Mouse (Mus musculus) midbrain, embryonic 13.5 days (tissue): ENCODE measurements at regions not wholly inside any gene's neighbourhood (a gene's known extent, or its start where the extent isn't known, plus 50 kb on each side); places are given as distances from the start of the nearest gene placed in this dataset.

Experiments used
- ATAC-seq: fragments of 200-750 bp; cut with Nextera tagmentation; 2 replicates; pipeline ENCODE4 v1.8.0; 2017; ENCODE audit warnings: mild to moderate bottlenecking, moderate TSS enrichment, moderate library complexity
- H3K27ac ChIP-seq: fragments of 300-500 bp; sonication (generic); 2 replicates; pipeline ENCODE4 v1.5.1; 2015; ENCODE audit warnings: inconsistent platforms, mild to moderate bottlenecking, moderate library complexity
- H3K27me3 ChIP-seq: fragments of 300-500 bp; sonication (generic); 2 replicates; pipeline ENCODE4 v1.6.1; 2015; ENCODE audit warnings: mild to moderate bottlenecking, inconsistent platforms
- H3K36me3 ChIP-seq: fragments of 300-500 bp; sonication (generic); 2 replicates; pipeline ENCODE4 v1.6.1; 2015; ENCODE audit warnings: mild to moderate bottlenecking, inconsistent platforms
- H3K4me1 ChIP-seq: fragments of 300-500 bp; sonication (generic); replicated peaks from 2 replicates; pipeline ENCODE4 v1.6.1; 2015; ENCODE audit warnings: inconsistent platforms
- H3K4me2 ChIP-seq: fragments of 300-500 bp; sonication (generic); replicated peaks from 2 replicates; pipeline ENCODE4 v1.6.1; 2015; ENCODE audit warnings: moderate library complexity, mild to moderate bottlenecking, inconsistent platforms
- H3K4me3 ChIP-seq: fragments of 300-500 bp; sonication (generic); replicated peaks from 2 replicates; pipeline ENCODE4 v1.5.1; 2015; ENCODE audit warnings: mild to moderate bottlenecking, inconsistent platforms
- H3K9ac ChIP-seq: fragments of 300-500 bp; sonication (generic); replicated peaks from 2 replicates; pipeline ENCODE4 v1.6.1; 2015; ENCODE audit warnings: mild to moderate bottlenecking, inconsistent platforms
- H3K9me3 ChIP-seq: fragments of 300-500 bp; sonication (generic); 2 replicates; pipeline ENCODE4 v1.6.1; 2016; ENCODE audit warnings: mild to moderate bottlenecking, inconsistent platforms
- WGBS: fragments of 180-500 bp; shearing (Covaris S2); methylation state at CpG from one replicate; pipeline ENCODE4 v1.1.7; 2015; 5-methylcytosine and 5-hydroxymethylcytosine counted together

GRCm38 (mm10) chr13:34460969-34461368, 116.0 kb upstream of the Slc22a23 start:
- Histone ChIP-seq H3K9ac (no peak overlapping the region), H3K27ac (no peak overlapping the region), H3K27me3 (no peaks in the 10 kb centered on the region), H3K36me3 (no peaks in the 10 kb centered on the region), H3K9me3 (no peaks in the 10 kb centered on the region), H3K4me3 (no peak overlapping the region), H3K4me2 (no peak overlapping the region), H3K4me1 (peaks cover 11% of the 10 kb centered on the region)
- no peak for ATAC-seq
- WGBS, result 63% methylated on average over 4 of the region's 4 CpGs

- no peak overlapping the region for H3K4me2 ChIP-seq
- no peaks in the 10 kb centered on the region for H3K36me3 ChIP-seq
- no peaks in the 10 kb centered on the region for H3K4me1 ChIP-seq
- H3K27ac ChIP-seq, result no peak overlapping the region
- H3K27me3 ChIP-seq, result no peaks in the 10 kb centered on the region
- H3K9ac ChIP-seq, result no peak overlapping the region
- WGBS, result 82% methylated on average over 3 of the region's 3 CpGs
- no peaks in the 10 kb centered on the region for H3K9me3 ChIP-seq
- no peak for ATAC-seq
- H3K4me3 ChIP-seq, result no peak overlapping the region
Measured at GRCm38 (mm10) chr13:34456051-34456450, 111.1 kb upstream of the Slc22a23 start.

DNA sequence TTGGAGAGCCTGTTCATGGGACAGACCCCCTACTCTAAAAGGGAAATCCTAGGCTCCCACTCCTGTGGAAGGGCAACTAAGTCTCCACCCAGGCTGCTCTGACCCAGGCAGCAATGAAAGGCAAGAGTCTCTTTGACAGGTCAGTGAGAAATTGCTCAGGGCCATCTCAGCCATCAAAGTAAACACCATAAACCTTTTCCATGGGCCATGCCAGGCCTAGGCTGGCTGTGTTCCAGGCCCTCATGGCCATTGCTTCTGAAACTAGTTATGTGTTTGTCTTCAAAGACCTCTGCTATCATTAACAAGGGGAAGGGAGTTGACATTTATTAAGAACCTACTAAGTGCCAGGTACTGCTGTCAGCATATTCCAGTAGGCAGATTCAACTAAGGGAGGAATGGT, 101.8 kb upstream of the Slc22a23 start:
- no peak overlapping the region for H3K4me2 ChIP-seq
- no peak for ATAC-seq
- H3K27me3 ChIP-seq, result no peaks in the 10 kb centered on the region
- H3K4me3 ChIP-seq, result no peak overlapping the region
- H3K9ac ChIP-seq, result no peak overlapping the region
- H3K9me3 ChIP-seq, result no peaks in the 10 kb centered on the region
- no peaks in the 10 kb centered on the region for H3K36me3 ChIP-seq
- H3K4me1 ChIP-seq, result no peaks in the 10 kb centered on the region; the same call in 1 of the 2 replicates
- no peak overlapping the region for H3K27ac ChIP-seq

GRCm38 (mm10) chr13:34446327-34446726, 101.3 kb upstream of the Slc22a23 start:
- WGBS, result 79% methylated on average over 8 of the region's 8 CpGs
- Histone ChIP-seq H3K27ac (no peak overlapping the region), H3K4me1 (peaks cover under 1% of the 10 kb centered on the region; the same call in 1 of the 2 replicates), H3K4me2 (no peak overlapping the region), H3K36me3 (no peaks in the 10 kb centered on the region), H3K9ac (no peak overlapping the region), H3K9me3 (no peaks in the 10 kb centered on the region), H3K27me3 (no peaks in the 10 kb centered on the region), H3K4me3 (no peak overlapping the region)
- ATAC-seq, result no peak

DNA sequence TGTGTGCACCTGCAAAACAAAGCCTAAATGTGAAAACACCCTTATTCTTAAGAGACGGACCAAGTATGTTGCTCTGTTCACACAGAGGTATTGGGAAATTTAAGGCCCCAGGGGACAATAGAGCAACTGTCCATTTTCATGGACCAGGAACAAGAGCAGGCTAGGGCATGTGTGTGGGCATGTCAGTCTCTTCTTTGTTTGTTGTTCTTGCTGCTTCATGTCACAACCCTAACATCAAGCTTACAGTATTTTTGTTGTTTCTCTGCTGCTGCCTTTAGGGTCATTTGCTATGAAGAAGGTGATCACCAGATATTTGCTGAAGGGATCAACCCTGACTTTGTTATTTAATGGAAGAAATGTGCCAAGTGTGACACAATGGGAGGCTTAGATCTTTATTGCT, 96.4 kb upstream of the Slc22a23 start:
- ATAC-seq, result no peak
- Histone ChIP-seq H3K27ac (no peak overlapping the region), H3K9me3 (no peaks in the 10 kb centered on the region), H3K4me3 (no peak overlapping the region), H3K9ac (no peak overlapping the region), H3K36me3 (no peaks in the 10 kb centered on the region), H3K4me1 (peaks cover 11% of the 10 kb centered on the region; the same call in 1 of the 2 replicates), H3K27me3 (no peaks in the 10 kb centered on the region), H3K4me2 (no peak overlapping the region)
- 32% methylated on average over 1 of the region's 1 CpGs for WGBS

- ATAC-seq, result no peak
- no peak overlapping the region for H3K27ac ChIP-seq
- H3K4me2 ChIP-seq, result no peak overlapping the region
- H3K4me3 ChIP-seq, result no peak overlapping the region
- H3K4me1 ChIP-seq, result no peaks in the 10 kb centered on the region
- no peaks in the 10 kb centered on the region for H3K27me3 ChIP-seq
- no peaks in the 10 kb centered on the region for H3K9me3 ChIP-seq
- 95% methylated on average over 1 of the region's 1 CpGs for WGBS
- no peak overlapping the region for H3K9ac ChIP-seq
- no peaks in the 10 kb centered on the region for H3K36me3 ChIP-seq
Measured at GRCm38 (mm10) chr13:34427527-34427926, 82.5 kb upstream of the Slc22a23 start.

DNA sequence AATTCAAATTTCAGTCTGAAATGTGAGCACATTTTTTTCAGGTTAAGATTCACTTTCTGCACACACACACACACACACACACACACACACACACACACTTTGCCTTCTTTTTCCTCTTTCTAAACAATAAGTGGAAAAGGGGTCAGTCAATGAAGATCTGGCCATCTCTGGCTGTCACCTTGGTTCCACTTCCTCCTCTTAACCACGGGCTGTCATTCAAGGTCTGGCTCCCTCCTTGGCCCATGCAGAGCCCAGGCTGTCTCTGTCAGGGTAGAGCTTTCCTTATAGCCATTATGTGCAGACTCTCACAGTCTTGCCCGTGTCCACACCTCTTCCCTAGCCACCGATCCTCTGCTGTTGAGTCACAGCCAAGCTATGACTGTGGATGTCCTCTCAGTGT, 79.9 kb upstream of the Slc22a23 start:
- Histone ChIP-seq H3K4me3 (no peak overlapping the region), H3K9me3 (no peaks in the 10 kb centered on the region), H3K27me3 (no peaks in the 10 kb centered on the region), H3K4me1 (no peaks in the 10 kb centered on the region; the same call in 1 of the 2 replicates), H3K27ac (no peak overlapping the region), H3K4me2 (no peak overlapping the region), H3K36me3 (no peaks in the 10 kb centered on the region), H3K9ac (no peak overlapping the region)
- ATAC-seq, result no peak
- 87% methylated on average over 3 of the region's 3 CpGs for WGBS

- Histone ChIP-seq H3K36me3 (no peaks in the 10 kb centered on the region), H3K4me1 (no peaks in the 10 kb centered on the region; the same call in 1 of the 2 replicates), H3K27ac (no peak overlapping the region), H3K27me3 (no peaks in the 10 kb centered on the region), H3K9me3 (no peaks in the 10 kb centered on the region), H3K9ac (no peak overlapping the region), H3K4me2 (no peak overlapping the region), H3K4me3 (no peak overlapping the region)
- ATAC-seq, result no peak
- 74% methylated on average over 3 of the region's 3 CpGs for WGBS
Measured at GRCm38 (mm10) chr13:34421644-34422043, 76.7 kb upstream of the Slc22a23 start.

DNA sequence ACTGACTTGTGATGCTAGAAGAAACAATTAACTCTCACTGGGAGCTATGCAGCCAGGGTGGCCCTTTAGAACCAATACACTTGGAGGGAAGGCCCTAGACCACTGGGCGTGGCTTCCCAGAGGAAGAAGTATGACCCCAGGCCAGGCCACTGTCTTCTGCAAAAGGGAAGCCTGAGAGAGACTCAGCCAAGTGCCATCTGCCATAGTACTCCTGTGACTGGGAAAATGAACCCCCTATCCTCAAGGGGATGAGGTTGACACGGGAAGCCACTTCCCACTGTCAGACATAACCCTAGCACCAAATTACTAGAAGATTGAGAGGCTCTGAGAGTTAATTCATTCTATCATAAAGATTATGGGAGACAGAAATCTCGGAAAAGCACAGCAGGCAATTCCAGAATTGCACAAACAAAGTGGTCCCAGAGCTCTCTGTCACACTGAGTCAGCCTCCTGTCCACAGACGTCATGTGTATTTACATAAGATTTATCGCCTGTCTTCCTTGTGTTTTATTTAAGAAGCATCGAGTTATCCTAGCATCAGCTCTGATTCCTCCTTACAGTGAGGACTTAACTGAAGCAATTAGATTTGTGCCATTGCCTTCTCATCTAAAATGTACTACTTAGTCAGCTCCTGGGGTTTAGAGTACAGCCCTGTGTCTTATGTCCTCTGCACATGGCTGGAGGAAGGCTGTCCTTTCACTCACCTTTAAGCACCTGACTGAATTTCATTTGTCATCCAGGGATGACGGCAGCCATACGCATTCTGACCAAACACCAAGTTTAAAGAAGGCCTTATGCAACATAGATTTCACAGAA, 75.6 kb upstream of the Slc22a23 start:
- H3K4me1 ChIP-seq, result no peaks in the 10 kb centered on the region; the same call in 1 of the 2 replicates
- WGBS, result 70% methylated on average over 8 of the region's 8 CpGs
- H3K4me2 ChIP-seq, result no peak overlapping the region
- H3K9me3 ChIP-seq, result no peaks in the 10 kb centered on the region
- H3K9ac ChIP-seq, result no peak overlapping the region
- no peak overlapping the region for H3K4me3 ChIP-seq
- ATAC-seq, result no peak
- H3K27ac ChIP-seq, result no peak overlapping the region
- no peaks in the 10 kb centered on the region for H3K36me3 ChIP-seq
- H3K27me3 ChIP-seq, result no peaks in the 10 kb centered on the region

DNA sequence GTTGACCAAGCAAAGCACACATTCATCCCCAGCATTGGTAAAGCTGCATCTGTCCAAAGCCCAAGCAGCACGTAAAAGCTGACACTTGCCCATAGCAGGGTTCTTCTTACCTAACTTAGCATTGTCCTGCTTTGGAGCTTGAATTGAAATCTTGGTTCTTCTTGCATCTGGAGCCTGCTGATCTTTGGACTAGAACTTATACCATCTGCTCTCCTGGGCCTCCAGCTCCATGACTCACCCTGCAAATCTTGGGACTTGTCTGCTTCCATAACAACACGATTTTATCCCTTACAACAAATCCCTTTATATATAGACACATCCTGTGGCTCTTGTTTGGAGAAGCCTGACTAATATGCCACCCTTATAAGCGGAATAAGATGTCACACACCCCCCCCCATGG, 74.1 kb upstream of the Slc22a23 start:
- no peaks in the 10 kb centered on the region for H3K9me3 ChIP-seq
- ATAC-seq, result no peak

GRCm38 (mm10) chr13:34416603-34417002, 71.6 kb upstream of the Slc22a23 start:
- Histone ChIP-seq H3K9ac (no peak overlapping the region), H3K9me3 (no peaks in the 10 kb centered on the region), H3K27me3 (no peaks in the 10 kb centered on the region), H3K36me3 (no peaks in the 10 kb centered on the region), H3K4me1 (no peaks in the 10 kb centered on the region; the same call in 1 of the 2 replicates), H3K4me3 (no peak overlapping the region), H3K4me2 (no peak overlapping the region), H3K27ac (no peak overlapping the region)
- no peak for ATAC-seq
- WGBS, result 84% methylated on average over 2 of the region's 2 CpGs

More for the DNA sequence above, 74.1 kb upstream of the Slc22a23 start:
- no peak overlapping the region for H3K4me3 ChIP-seq
- H3K9ac ChIP-seq, result no peak overlapping the region
- no peak overlapping the region for H3K4me2 ChIP-seq
- no peaks in the 10 kb centered on the region for H3K36me3 ChIP-seq
- no peaks in the 10 kb centered on the region for H3K27me3 ChIP-seq
- 88% methylated on average over 3 of the region's 3 CpGs for WGBS
- H3K4me1 ChIP-seq, result no peaks in the 10 kb centered on the region; the same call in 1 of the 2 replicates
- no peak overlapping the region for H3K27ac ChIP-seq

DNA sequence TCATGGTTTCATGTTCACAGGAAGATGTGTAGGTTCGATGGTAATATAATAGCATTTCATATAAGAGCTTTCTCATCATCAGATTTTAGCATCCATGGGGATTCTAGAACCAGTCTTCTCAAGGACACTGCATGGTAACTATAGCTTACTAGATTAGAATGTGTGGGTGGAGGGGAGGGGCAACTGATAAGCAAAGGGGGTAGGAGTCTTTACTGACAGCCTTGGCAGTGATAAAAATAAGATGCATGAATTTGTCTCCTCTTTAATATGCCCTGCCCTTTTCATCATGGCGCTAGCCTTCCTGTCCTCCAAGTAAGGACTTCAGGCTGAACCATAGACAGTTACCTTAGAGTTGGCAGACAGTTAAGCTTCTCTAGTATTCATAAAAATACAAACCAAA, 69.6 kb upstream of the Slc22a23 start:
- H3K36me3 ChIP-seq, result no peaks in the 10 kb centered on the region
- H3K4me1 ChIP-seq, result no peaks in the 10 kb centered on the region
- H3K27ac ChIP-seq, result no peak overlapping the region
- WGBS, result 90% methylated on average over 2 of the region's 2 CpGs
- no peaks in the 10 kb centered on the region for H3K27me3 ChIP-seq
- no peak overlapping the region for H3K9ac ChIP-seq
- H3K4me2 ChIP-seq, result no peak overlapping the region
- H3K9me3 ChIP-seq, result no peaks in the 10 kb centered on the region
- no peak overlapping the region for H3K4me3 ChIP-seq
- no peak for ATAC-seq

DNA sequence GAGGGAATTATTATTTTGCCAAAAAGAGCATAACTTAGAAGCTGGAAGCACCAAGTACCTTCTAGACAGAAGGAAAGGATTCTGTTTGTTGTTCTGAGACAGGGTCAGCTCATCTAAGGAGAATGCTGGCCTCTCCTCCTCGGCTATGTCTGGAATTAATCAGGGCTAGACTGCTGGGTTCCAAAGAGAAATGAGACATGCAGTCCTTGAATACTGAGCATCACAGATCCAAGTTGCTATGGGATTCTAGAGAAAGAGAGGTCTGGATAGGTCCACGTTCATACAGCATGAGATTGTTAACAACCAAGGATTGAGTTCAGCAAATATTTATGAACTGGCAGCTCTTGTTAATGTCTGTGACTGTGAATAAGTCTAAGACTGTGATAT, 63.7 kb upstream of the Slc22a23 start:
- ATAC-seq, result no peak
- H3K9me3 ChIP-seq, result no peaks in the 10 kb centered on the region
- 47% methylated on average over 2 of the region's 2 CpGs for WGBS
- no peak overlapping the region for H3K27ac ChIP-seq
- no peak overlapping the region for H3K9ac ChIP-seq
- no peak overlapping the region for H3K4me3 ChIP-seq
- H3K27me3 ChIP-seq, result no peaks in the 10 kb centered on the region
- no peaks in the 10 kb centered on the region for H3K4me1 ChIP-seq
- no peaks in the 10 kb centered on the region for H3K36me3 ChIP-seq
- H3K4me2 ChIP-seq, result no peak overlapping the region
